Mouse (Mus musculus): ENCODE measurements around the gene Plp2. TPM values are rescaled to one million over a fixed set of nuclear protein-coding genes. Genes with fewer than 3 reads are reported as not detected.

The Plp2 gene
- polyA plus RNA-seq (2012) = 78.6 and 85.3 TPM in 2 replicates

GRCm38 (mm10) chrX:7670921-7671623, at the start of gene Plp2:
TSS of gene Plp2 (minus strand) at chrX:7671390.

GRCm38 (mm10) chrX:7714135-7714899, 43.1 kb upstream of the Plp2 start, which contains the start of gene Wdr45:
TSS of gene Wdr45 (plus strand) at chrX:7714333.

GRCm38 (mm10) chrX:7696954-7697381, 25.8 kb upstream of the Plp2 start, which contains the start of gene Gpkow:
TSS of gene Gpkow (plus strand) at chrX:7697131.

DNA sequence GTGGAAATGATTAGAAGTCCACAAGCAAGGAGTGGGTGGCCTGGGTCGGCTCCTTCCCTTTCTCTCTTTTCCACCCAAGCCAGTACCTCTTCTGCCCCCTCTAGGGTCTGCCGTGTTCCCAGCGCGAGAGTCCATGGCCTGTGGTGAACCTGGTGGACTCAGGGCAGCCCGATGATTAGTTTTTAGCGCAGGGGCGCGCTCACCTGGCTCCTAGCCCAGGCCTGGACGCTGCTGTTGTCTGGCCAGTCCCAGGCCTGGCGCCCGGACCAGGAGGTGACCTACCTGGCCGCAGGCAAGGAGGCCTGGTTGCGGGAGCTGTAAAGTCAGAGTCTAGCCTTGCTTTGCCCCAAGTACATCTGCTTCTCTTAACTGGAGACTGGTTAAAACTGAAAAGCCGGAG, 9.7 kb upstream of the Plp2 start, which contains the start of gene Magix:
Magix (minus strand) TSS at position 388 of the 400 bp plus-strand sequence.

DNA sequence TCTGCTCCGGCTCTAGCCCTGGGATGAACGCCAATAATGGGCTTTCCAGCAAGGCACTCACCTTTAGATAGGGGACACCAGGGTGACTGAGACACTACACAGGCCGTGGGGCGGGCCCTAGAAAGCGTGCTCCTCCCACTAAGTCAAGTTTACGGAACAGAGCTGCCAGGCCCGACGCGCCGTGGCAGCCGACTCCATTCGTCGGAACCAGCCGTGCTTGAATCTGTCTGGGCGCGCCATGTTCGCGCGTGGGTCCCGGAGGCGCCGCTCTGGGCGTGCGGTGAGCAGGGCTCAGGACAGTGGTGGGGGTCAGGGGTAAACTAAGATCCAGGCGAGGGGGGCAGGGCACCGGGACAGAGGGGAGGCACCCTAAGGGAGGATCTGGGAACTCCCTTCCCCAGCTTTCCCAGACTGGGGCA, 14.0 kb downstream of the Plp2 start, which contains the start of gene Prickle3:
Prickle3 (plus strand) TSS at position 40 of the 419 bp plus-strand sequence.

GRCm38 (mm10) chrX:7638401-7639091, 32.6 kb downstream of the Plp2 start, which contains the start of gene Syp:
TSS of gene Syp (plus strand) at chrX:7638471.

Other genes starting within 250 kb of the Plp2 start
- gene Foxp3, start 97.7 kb downstream of the Plp2 start, polyA plus RNA-seq (2012) = 0.33 TPM in 1 of 2 replicates, not detected in the other
- 1.0 and 1.5 TPM in 2 replicates for gene Ppp1r3f, start 97.1 kb downstream of the Plp2 start, polyA plus RNA-seq (2012)
- gene Ccdc22, start 65.9 kb downstream of the Plp2 start, polyA plus RNA-seq (2012) = 54.9 and 59.4 TPM in 2 replicates
- gene Cacna1f, start 64.3 kb downstream of the Plp2 start, polyA plus RNA-seq (2012) = 0.15 and 0.20 TPM in 2 replicates
- gene Syp, start 32.9 kb downstream of the Plp2 start, polyA plus RNA-seq (2012) = 0.37 and 0.49 TPM in 2 replicates
- 21.9 and 25.7 TPM in 2 replicates for gene Prickle3, start 14.1 kb downstream of the Plp2 start, polyA plus RNA-seq (2012)
- 0.02 and 0.16 TPM in 2 replicates for gene Magix, start 9.9 kb upstream of the Plp2 start, polyA plus RNA-seq (2012)
- 7.6 and 9.3 TPM in 2 replicates for gene Gpkow, start 25.7 kb upstream of the Plp2 start, polyA plus RNA-seq (2012)
- gene Wdr45, start 42.9 kb upstream of the Plp2 start, polyA plus RNA-seq (2012) = 29.1 and 38.9 TPM in 2 replicates
- gene Gm45208, start 50.9 kb upstream of the Plp2 start, polyA plus RNA-seq (2012) = 5.4 and 5.5 TPM in 2 replicates
- 13.0 and 14.3 TPM in 2 replicates for gene Praf2, start 57.0 kb upstream of the Plp2 start, polyA plus RNA-seq (2012)
- 9.2 and 12.0 TPM in 2 replicates for gene Ccdc120, start 79.5 kb upstream of the Plp2 start, polyA plus RNA-seq (2012)
- gene Tfe3, start 91.2 kb upstream of the Plp2 start, polyA plus RNA-seq (2012) = 35.0 and 39.3 TPM in 2 replicates
- gene Gripap1, start 118.4 kb upstream of the Plp2 start, polyA plus RNA-seq (2012) = 30.7 and 49.9 TPM in 2 replicates
- 0.55 and 0.57 TPM in 2 replicates for gene Kcnd1, start 150.9 kb upstream of the Plp2 start, polyA plus RNA-seq (2012)
- 82.6 and 87.6 TPM in 2 replicates for gene Otud5, start 170.0 kb upstream of the Plp2 start, polyA plus RNA-seq (2012)
- 24.2 and 25.3 TPM in 2 replicates for gene Pim2, start 206.9 kb upstream of the Plp2 start, polyA plus RNA-seq (2012)
- gene Slc35a2, start 212.6 kb upstream of the Plp2 start, polyA plus RNA-seq (2012) = 43.2 and 61.9 TPM in 2 replicates
- gene Pqbp1, start 227.9 kb upstream of the Plp2 start, polyA plus RNA-seq (2012) = 168 and 179 TPM in 2 replicates
- 115 and 120 TPM in 2 replicates for gene Timm17b, start 228.0 kb upstream of the Plp2 start, polyA plus RNA-seq (2012)
- not detected in 2 replicates for gene Gm10491, start 236.4 kb upstream of the Plp2 start, polyA plus RNA-seq (2012)
- not detected in 2 replicates for gene Gm10490, start 238.2 kb upstream of the Plp2 start, polyA plus RNA-seq (2012)
- 0.06 TPM in 2 replicates for gene Pcsk1n, start 248.4 kb upstream of the Plp2 start, polyA plus RNA-seq (2012)